Mouse (Mus musculus): ENCODE results near the gene Slc29a1. TPM values are rescaled to one million over a fixed set of nuclear protein-coding genes. Genes with fewer than 3 reads are reported as not detected.

Slc29a1 gene
- polyA plus RNA-seq, 1 experiment from 2014 or later = 90.0 TPM

DNA sequence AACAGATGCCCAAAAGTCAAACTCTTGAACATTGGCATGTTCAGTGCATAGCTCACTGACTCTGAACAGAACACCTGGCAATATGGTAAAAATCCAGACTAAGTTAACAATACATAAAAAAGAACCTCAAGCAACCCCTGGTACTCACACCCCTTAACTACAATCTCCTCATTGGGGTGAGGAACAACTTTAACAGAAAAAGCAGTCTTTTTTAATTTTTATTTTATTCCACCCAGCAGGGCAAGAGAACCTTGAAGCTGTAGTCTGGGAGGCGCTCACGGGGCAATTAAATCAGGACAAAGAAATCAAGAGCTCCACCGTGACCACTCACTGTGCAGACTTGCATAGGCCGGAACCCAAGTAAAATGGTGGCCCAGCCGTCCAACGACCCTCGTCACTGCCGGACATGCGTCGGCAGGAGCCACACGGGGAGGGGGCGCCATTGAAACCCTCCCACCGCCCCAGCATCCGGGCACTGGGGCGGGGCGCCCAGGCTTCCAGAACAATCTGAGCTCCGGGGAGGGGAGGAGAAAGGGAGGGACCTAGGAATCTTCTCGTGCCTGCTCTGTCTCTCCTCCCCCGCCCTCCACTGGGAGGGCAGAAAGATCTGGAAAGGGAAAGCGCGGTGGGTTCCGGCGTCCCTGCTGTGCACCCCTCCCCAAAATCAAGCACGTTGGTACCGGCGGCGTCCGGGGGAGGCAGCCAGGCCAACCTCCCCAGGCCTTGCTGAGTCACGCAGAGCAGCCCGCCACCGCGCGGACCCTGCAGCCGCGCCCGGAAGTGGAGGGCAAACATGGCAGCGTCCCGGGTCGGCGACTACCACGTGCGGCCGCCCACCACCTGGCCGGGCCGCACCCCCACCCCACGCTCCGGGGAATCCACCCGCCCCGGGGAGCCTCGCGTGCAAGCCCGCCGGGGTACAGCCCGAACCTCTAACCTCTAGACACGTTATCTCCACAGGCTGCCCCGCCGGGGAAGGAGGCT lies 27.0 kb downstream of the Slc29a1 start:
- peak; percentile 48; the same call in 1 of the 2 replicates for ATAC-seq (ENCODE audit: insufficient read depth, low FRiP score)
- 0% methylated on average over 57 of the region's 57 CpGs for WGBS
- H3K36me3 ChIP-seq (ENCODE audit: control insufficient read depth, insufficient read depth, low read length) = peaks cover 43% of the 10 kb centered on the region

DNA sequence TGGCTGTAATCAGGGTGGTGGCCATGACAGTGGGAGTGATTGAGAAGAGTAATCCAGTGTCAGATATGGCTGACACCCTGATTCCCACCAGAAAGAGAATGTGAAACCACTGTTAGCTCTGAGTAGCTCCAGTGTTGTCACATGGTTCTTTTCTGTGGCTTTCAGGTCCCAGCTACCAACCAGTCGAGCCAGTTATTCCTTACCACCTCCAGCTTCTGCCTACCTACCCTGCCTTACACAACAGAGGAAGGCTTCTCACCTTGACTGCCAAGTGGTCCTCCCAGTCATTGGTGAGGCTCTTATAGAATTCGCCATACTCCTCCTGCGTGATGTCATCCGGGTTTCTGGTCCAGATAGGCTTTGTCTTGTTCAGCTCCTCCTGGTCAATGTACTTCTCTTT lies 29.4 kb downstream of the Slc29a1 start:
- 76% methylated on average over 4 of the region's 4 CpGs for WGBS
- no peaks in the 10 kb centered on the region for H3K27me3 ChIP-seq (ENCODE audit: control insufficient read depth, insufficient read depth, low read length)
- H3K4me2 ChIP-seq (ENCODE audit: low read depth, low read length) = no peak overlapping the region
- H3K9ac ChIP-seq (ENCODE audit: low read length) = no peak overlapping the region
- no peak overlapping the region for H3K4me3 ChIP-seq (replicated peaks; ENCODE audit: low read length)
- H3K4me1 ChIP-seq (ENCODE audit: control insufficient read depth, insufficient read depth, low read length) = peaks cover 30% of the 10 kb centered on the region
- no peak for ATAC-seq (ENCODE audit: insufficient read depth, low FRiP score)
- H3K36me3 ChIP-seq (ENCODE audit: control insufficient read depth, insufficient read depth, low read length) = peaks cover 48% of the 10 kb centered on the region
- H3K9me3 ChIP-seq (replicated peaks; ENCODE audit: control insufficient read depth, low read length) = no peaks in the 10 kb centered on the region
- H3K27ac ChIP-seq (ENCODE audit: low read length) = no peak overlapping the region

More for the DNA sequence above, 27.0 kb downstream of the Slc29a1 start:
- H3K27me3 ChIP-seq (ENCODE audit: control insufficient read depth, insufficient read depth, low read length) = no peaks in the 10 kb centered on the region
- peak overlapping the region; percentile 100 for H3K4me3 ChIP-seq (replicated peaks; ENCODE audit: low read length)
- peak overlapping the region; percentile 86 for H3K4me2 ChIP-seq (ENCODE audit: low read depth, low read length)
- peak overlapping the region; percentile 100 for H3K9ac ChIP-seq (ENCODE audit: low read length)
- H3K9me3 ChIP-seq (replicated peaks; ENCODE audit: control insufficient read depth, low read length) = no peaks in the 10 kb centered on the region
- peak overlapping the region; percentile 99 for H3K27ac ChIP-seq (ENCODE audit: low read length)
- H3K4me1 ChIP-seq (ENCODE audit: control insufficient read depth, insufficient read depth, low read length) = peaks cover 24% of the 10 kb centered on the region

DNA sequence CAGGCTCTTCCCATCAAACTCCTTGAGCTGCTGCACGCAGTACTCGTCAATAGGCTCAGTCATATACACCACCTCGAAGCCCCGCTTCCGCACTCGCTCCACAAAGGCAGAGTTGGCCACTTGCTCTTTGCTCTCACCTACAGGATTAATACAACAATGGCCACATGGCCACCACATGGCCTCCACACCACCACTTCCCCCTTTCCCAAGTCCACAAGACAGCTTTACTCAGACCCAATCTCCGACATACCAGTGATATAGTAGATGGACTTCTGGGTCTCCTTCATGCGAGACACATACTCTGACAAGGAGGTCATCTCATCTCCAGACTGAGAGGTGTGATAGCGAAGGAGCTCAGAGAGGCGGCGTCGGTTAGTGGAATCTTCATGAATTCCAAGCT lies 30.4 kb downstream of the Slc29a1 start:
- H3K9ac ChIP-seq (ENCODE audit: low read length) = no peak overlapping the region
- WGBS = 87% methylated on average over 12 of the region's 12 CpGs
- no peak for ATAC-seq (ENCODE audit: insufficient read depth, low FRiP score)
- H3K4me2 ChIP-seq (ENCODE audit: low read depth, low read length) = no peak overlapping the region
- no peak overlapping the region for H3K4me3 ChIP-seq (replicated peaks; ENCODE audit: low read length)
- H3K27ac ChIP-seq (ENCODE audit: low read length) = no peak overlapping the region
- no peaks in the 10 kb centered on the region for H3K27me3 ChIP-seq (ENCODE audit: control insufficient read depth, insufficient read depth, low read length)
- H3K36me3 ChIP-seq (ENCODE audit: control insufficient read depth, insufficient read depth, low read length) = peaks cover 48% of the 10 kb centered on the region
- peaks cover 27% of the 10 kb centered on the region for H3K4me1 ChIP-seq (ENCODE audit: control insufficient read depth, insufficient read depth, low read length)
- no peaks in the 10 kb centered on the region for H3K9me3 ChIP-seq (replicated peaks; ENCODE audit: control insufficient read depth, low read length)

DNA sequence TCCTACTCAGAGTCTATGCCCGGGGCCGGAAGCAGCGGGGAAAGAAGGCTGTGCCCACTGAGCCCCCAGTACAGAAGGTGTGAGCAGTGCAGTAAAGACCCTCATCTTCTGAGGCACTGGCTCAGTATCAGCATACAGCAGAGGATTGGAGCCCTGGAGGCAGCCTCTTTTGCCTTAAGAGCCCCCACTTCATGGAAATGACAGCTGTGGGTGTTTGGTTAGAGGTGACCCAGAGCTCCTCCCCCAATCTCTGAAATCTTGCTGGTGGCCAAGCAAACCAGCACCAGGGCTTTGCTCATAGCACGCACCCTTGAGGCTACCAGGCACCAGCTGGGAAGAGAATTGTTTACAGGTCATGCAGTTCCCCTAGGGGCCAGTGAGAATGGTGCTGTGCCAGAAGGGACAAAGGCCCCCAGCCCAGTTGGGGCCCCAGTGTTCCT lies 32.2 kb downstream of the Slc29a1 start:
- peaks cover 48% of the 10 kb centered on the region for H3K36me3 ChIP-seq (ENCODE audit: control insufficient read depth, insufficient read depth, low read length)
- no peak overlapping the region for H3K27ac ChIP-seq (ENCODE audit: low read length)
- no peaks in the 10 kb centered on the region for H3K27me3 ChIP-seq (ENCODE audit: control insufficient read depth, insufficient read depth, low read length)
- no peak overlapping the region for H3K4me2 ChIP-seq (ENCODE audit: low read depth, low read length)
- ATAC-seq (ENCODE audit: insufficient read depth, low FRiP score) = no peak
- no peaks in the 10 kb centered on the region for H3K9me3 ChIP-seq (replicated peaks; ENCODE audit: control insufficient read depth, low read length)
- no peak overlapping the region for H3K4me3 ChIP-seq (replicated peaks; ENCODE audit: low read length)
- no peak overlapping the region for H3K9ac ChIP-seq (ENCODE audit: low read length)
- peaks cover 27% of the 10 kb centered on the region for H3K4me1 ChIP-seq (ENCODE audit: control insufficient read depth, insufficient read depth, low read length)
- WGBS = 31% methylated on average over 4 of the region's 4 CpGs

DNA sequence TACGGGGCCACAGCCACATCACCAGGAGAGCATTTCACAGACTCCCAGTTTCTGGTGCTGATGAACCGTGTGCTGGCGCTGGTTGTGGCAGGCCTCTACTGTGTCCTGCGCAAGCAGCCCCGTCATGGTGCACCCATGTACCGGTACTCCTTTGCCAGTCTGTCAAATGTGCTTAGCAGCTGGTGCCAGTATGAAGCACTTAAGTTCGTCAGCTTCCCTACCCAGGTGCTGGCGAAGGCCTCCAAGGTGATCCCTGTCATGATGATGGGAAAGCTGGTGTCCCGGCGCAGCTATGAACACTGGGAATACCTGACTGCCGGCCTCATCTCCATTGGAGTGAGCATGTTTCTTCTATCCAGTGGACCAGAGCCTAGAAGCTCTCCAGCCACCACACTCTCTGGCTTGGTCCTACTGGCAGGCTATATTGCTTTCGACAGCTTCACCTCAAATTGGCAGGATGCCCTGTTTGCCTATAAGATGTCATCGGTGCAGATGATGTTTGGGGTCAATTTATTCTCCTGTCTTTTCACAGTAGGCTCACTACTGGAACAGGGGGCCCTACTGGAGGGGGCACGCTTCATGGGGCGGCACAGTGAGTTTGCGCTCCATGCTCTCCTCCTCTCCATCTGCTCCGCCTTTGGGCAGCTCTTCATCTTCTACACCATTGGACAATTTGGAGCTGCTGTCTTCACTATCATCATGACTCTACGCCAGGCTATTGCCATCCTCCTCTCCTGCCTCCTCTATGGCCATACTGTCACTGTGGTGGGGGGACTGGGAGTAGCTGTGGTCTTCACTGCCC lies 32.8 kb downstream of the Slc29a1 start:
- peak overlapping the region; percentile 4; the same call in 1 of the 2 replicates for H3K27ac ChIP-seq (ENCODE audit: low read length)
- peaks cover 44% of the 10 kb centered on the region for H3K36me3 ChIP-seq (ENCODE audit: control insufficient read depth, insufficient read depth, low read length)
- H3K4me2 ChIP-seq (ENCODE audit: low read depth, low read length) = no peak overlapping the region
- no peak overlapping the region for H3K9ac ChIP-seq (ENCODE audit: low read length)
- H3K9me3 ChIP-seq (replicated peaks; ENCODE audit: control insufficient read depth, low read length) = no peaks in the 10 kb centered on the region
- H3K27me3 ChIP-seq (ENCODE audit: control insufficient read depth, insufficient read depth, low read length) = no peaks in the 10 kb centered on the region
- peaks cover 23% of the 10 kb centered on the region for H3K4me1 ChIP-seq (ENCODE audit: control insufficient read depth, insufficient read depth, low read length)
- WGBS = 58% methylated on average over 18 of the region's 18 CpGs
- ATAC-seq (ENCODE audit: insufficient read depth, low FRiP score) = no peak
- no peak overlapping the region for H3K4me3 ChIP-seq (replicated peaks; ENCODE audit: low read length)

DNA sequence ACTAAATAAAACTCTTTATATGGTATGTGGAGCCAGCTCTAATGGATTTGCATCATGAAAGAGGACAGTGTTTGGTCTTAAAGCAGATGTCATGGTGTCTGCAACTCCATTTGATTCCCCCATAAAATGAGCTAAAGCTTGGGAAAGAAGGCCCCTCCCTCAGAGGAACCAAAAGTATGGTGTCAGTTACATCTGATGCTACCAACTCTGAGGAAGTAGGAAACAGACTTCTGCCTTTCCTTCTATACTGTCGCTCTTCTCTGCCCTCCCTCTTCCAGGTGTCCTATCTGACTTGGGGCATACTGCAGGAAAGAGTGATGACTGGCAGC lies 33.4 kb downstream of the Slc29a1 start:
- no peak for ATAC-seq (ENCODE audit: insufficient read depth, low FRiP score)
- Histone ChIP-seq H3K27ac (ENCODE audit: low read length) (no peak overlapping the region), H3K9me3 (replicated peaks; ENCODE audit: control insufficient read depth, low read length) (no peaks in the 10 kb centered on the region), H3K4me3 (replicated peaks; ENCODE audit: low read length) (no peak overlapping the region), H3K27me3 (ENCODE audit: control insufficient read depth, insufficient read depth, low read length) (no peaks in the 10 kb centered on the region), H3K9ac (ENCODE audit: low read length) (no peak overlapping the region), H3K36me3 (ENCODE audit: control insufficient read depth, insufficient read depth, low read length) (peaks cover 38% of the 10 kb centered on the region), H3K4me2 (ENCODE audit: low read depth, low read length) (no peak overlapping the region), H3K4me1 (ENCODE audit: control insufficient read depth, insufficient read depth, low read length) (peaks cover 21% of the 10 kb centered on the region)
- WGBS = 81% methylated on average over 1 of the region's 1 CpGs

DNA sequence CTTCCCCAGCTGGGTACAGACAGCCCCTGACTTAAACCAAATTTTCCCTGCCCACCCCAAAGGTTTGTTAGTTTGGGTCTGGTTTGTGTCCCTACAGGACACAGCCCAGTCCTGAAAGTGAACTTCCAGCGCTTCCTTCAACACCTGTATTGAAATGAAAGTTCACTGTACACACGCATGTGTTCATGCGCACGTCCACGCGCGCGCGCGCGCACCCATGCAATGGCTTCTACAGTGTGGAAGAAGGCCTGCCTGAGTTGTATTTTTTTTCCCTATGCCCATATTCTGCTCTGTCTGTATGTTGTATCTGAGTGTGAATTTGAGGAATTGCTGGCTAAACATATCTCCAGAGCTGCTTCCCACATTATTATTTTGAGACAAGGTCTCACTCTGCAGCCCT lies 34.3 kb downstream of the Slc29a1 start:
- no peak for ATAC-seq (ENCODE audit: insufficient read depth, low FRiP score)
- H3K27ac ChIP-seq (ENCODE audit: low read length) = peak overlapping the region; percentile 84; the same call in 1 of the 2 replicates
- WGBS = 89% methylated on average over 11 of the region's 11 CpGs
- H3K4me3 ChIP-seq (replicated peaks; ENCODE audit: low read length) = peak overlapping the region; percentile 96
- H3K4me1 ChIP-seq (ENCODE audit: control insufficient read depth, insufficient read depth, low read length) = peaks cover 20% of the 10 kb centered on the region
- no peaks in the 10 kb centered on the region for H3K27me3 ChIP-seq (ENCODE audit: control insufficient read depth, insufficient read depth, low read length)
- peak overlapping the region; percentile 98 for H3K9ac ChIP-seq (ENCODE audit: low read length)
- H3K9me3 ChIP-seq (replicated peaks; ENCODE audit: control insufficient read depth, low read length) = no peaks in the 10 kb centered on the region
- H3K36me3 ChIP-seq (ENCODE audit: control insufficient read depth, insufficient read depth, low read length) = peaks cover 30% of the 10 kb centered on the region
- peak overlapping the region; percentile 98 for H3K4me2 ChIP-seq (ENCODE audit: low read depth, low read length)

DNA sequence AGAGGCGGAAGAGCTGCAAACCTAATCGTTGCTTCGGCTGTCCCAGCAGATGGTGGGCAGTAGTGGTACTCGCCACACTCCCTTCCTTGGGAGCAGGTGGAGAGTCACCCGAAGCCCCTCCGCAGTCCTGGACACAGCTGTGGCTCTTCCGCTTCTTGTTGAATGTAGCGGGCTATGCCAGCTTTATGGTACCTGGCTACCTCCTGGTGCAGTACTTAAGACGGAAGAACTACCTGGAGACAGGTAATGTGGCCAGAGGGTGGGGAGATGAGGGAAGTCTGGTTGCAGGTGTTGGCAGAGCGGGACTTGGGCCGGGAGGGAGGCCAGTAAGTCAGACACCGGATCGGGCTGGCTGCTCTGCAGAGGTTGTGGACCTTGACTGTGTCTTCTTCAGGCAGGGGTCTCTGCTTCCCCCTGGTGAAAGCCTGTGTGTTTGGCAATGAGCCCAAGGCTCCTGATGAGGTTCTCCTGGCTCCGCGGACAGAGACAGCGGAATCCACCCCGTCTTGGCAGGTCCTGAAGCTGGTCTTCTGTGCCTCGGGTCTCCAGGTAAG lies 34.8 kb downstream of the Slc29a1 start:
- Histone ChIP-seq H3K9ac (ENCODE audit: low read length) (peak overlapping the region; percentile 98), H3K4me1 (ENCODE audit: control insufficient read depth, insufficient read depth, low read length) (peaks cover 15% of the 10 kb centered on the region), H3K27me3 (ENCODE audit: control insufficient read depth, insufficient read depth, low read length) (no peaks in the 10 kb centered on the region), H3K36me3 (ENCODE audit: control insufficient read depth, insufficient read depth, low read length) (peaks cover 26% of the 10 kb centered on the region), H3K27ac (ENCODE audit: low read length) (peak overlapping the region; percentile 84), H3K4me3 (replicated peaks; ENCODE audit: low read length) (peak overlapping the region; percentile 96), H3K4me2 (ENCODE audit: low read depth, low read length) (peak overlapping the region; percentile 98), H3K9me3 (replicated peaks; ENCODE audit: control insufficient read depth, low read length) (no peaks in the 10 kb centered on the region)
- ATAC-seq (ENCODE audit: insufficient read depth, low FRiP score) = no peak
- 6% methylated on average over 18 of the region's 18 CpGs for WGBS

Measured in stomach, embryonic 16.5 days (tissue).